Mouse (Mus musculus): Measurements from ENCODE around the gene Fbxl19. TPM values are rescaled to one million over a fixed set of nuclear protein-coding genes. Genes with fewer than 3 reads are reported as not detected.
"Not testable (repeated sequence)": the region's sequence is repeated elsewhere in the genome, so short reads cannot be mapped to it uniquely, and the experiment has no call there.

The Fbxl19 gene
- polyA plus RNA-seq, 1 experiment, result 37.2 TPM

- Histone ChIP-seq H3K4me3 (ENCODE audit: control insufficient read depth, low read depth, low read length) (no peak overlapping the region; the same call in 1 of the 2 replicates), H3K27me3 (ENCODE audit: control insufficient read depth, insufficient read depth, low read length) (no peaks in the 10 kb centered on the region), H3K4me1 (ENCODE audit: control insufficient read depth, insufficient read depth, low read length) (peaks cover 28% of the 10 kb centered on the region), H3K27ac (ENCODE audit: control insufficient read depth, insufficient read depth, low read depth, low read length) (no peak overlapping the region), H3K36me3 (ENCODE audit: control insufficient read depth, insufficient read depth, low read length) (no peaks in the 10 kb centered on the region)
- no peak for TF ChIP-seq POLR2A (IDR thresholded peaks at IDR 0.05; ENCODE audit: control insufficient read depth, low read depth, low read length)
- no peak for TF ChIP-seq CTCF (IDR thresholded peaks at IDR 0.05; ENCODE audit: control insufficient read depth, insufficient read depth, insufficient replicate concordance, low read depth, low read length)
These were observed 27.7 kb downstream of the Fbxl19 start for GRCm38 (mm10) chr7:127772080-127772479.

- peaks cover 23% of the 10 kb centered on the region for H3K4me1 ChIP-seq (ENCODE audit: control insufficient read depth, insufficient read depth, low read length)
- H3K36me3 ChIP-seq (ENCODE audit: control insufficient read depth, insufficient read depth, low read length), result no peaks in the 10 kb centered on the region
- no peak overlapping the region for H3K4me3 ChIP-seq (ENCODE audit: control insufficient read depth, low read depth, low read length)
- no peaks in the 10 kb centered on the region for H3K27me3 ChIP-seq (ENCODE audit: control insufficient read depth, insufficient read depth, low read length)
- TF ChIP-seq POLR2A (IDR thresholded peaks at IDR 0.05; ENCODE audit: control insufficient read depth, low read depth, low read length) (no peak), CTCF (IDR thresholded peaks at IDR 0.05; ENCODE audit: control insufficient read depth, insufficient read depth, insufficient replicate concordance, low read depth, low read length) (no peak)
- H3K27ac ChIP-seq (ENCODE audit: control insufficient read depth, insufficient read depth, low read depth, low read length), result no peak overlapping the region
These were observed 28.2 kb downstream of the Fbxl19 start for GRCm38 (mm10) chr7:127772557-127772956.

- Histone ChIP-seq H3K4me3 (ENCODE audit: control insufficient read depth, low read depth, low read length) (no peak overlapping the region), H3K27ac (ENCODE audit: control insufficient read depth, insufficient read depth, low read depth, low read length) (no peak overlapping the region), H3K4me1 (ENCODE audit: control insufficient read depth, insufficient read depth, low read length) (peaks cover 19% of the 10 kb centered on the region), H3K27me3 (ENCODE audit: control insufficient read depth, insufficient read depth, low read length) (no peaks in the 10 kb centered on the region), H3K36me3 (ENCODE audit: control insufficient read depth, insufficient read depth, low read length) (no peaks in the 10 kb centered on the region)
- no peak for TF ChIP-seq POLR2A (IDR thresholded peaks at IDR 0.05; ENCODE audit: control insufficient read depth, low read depth, low read length)
- TF ChIP-seq CTCF (IDR thresholded peaks at IDR 0.05; ENCODE audit: control insufficient read depth, insufficient read depth, insufficient replicate concordance, low read depth, low read length), result peak; percentile 58; the same call in 1 of the 2 replicates
These were observed 29.5 kb downstream of the Fbxl19 start for GRCm38 (mm10) chr7:127773664-127774384.

- Histone ChIP-seq H3K27ac (ENCODE audit: control insufficient read depth, insufficient read depth, low read depth, low read length) (peak overlapping the region; percentile 99), H3K4me3 (ENCODE audit: control insufficient read depth, low read depth, low read length) (peak overlapping the region; percentile 97), H3K4me1 (ENCODE audit: control insufficient read depth, insufficient read depth, low read length) (peaks cover 10% of the 10 kb centered on the region)
- H3K36me3 ChIP-seq (ENCODE audit: control insufficient read depth, insufficient read depth, low read length); H3K27me3 ChIP-seq (ENCODE audit: control insufficient read depth, insufficient read depth, low read length): not testable (repeated sequence)
These were observed 31.5 kb downstream of the Fbxl19 start for GRCm38 (mm10) chr7:127775837-127776236.

GRCm38 (mm10) chr7:127776426-127776825, 32.1 kb downstream of the Fbxl19 start, which contains the start of gene Setd1a:
TSS of gene Setd1a (plus strand) at chr7:127776670.
- TF ChIP-seq POLR2A (IDR thresholded peaks at IDR 0.05; ENCODE audit: control insufficient read depth, low read depth, low read length), result no peak; the same call in 1 of the 2 replicates
- TF ChIP-seq CTCF (IDR thresholded peaks at IDR 0.05; ENCODE audit: control insufficient read depth, insufficient read depth, insufficient replicate concordance, low read depth, low read length), result no peak
- Histone ChIP-seq H3K4me3 (ENCODE audit: control insufficient read depth, low read depth, low read length) (peak within 1 kb of the TSS; percentile 97), H3K27me3 (ENCODE audit: control insufficient read depth, insufficient read depth, low read length) (no peaks in the 10 kb centered on the region), H3K4me1 (ENCODE audit: control insufficient read depth, insufficient read depth, low read length) (peaks cover 8% of the 10 kb centered on the region), H3K27ac (ENCODE audit: control insufficient read depth, insufficient read depth, low read depth, low read length) (peak within 1 kb of the TSS; percentile 99), H3K36me3 (ENCODE audit: control insufficient read depth, insufficient read depth, low read length) (peaks cover 5% of the 10 kb centered on the region)

GRCm38 (mm10) chr7:127776878-127777473, 32.6 kb downstream of the Fbxl19 start:
- Histone ChIP-seq H3K4me3 (ENCODE audit: control insufficient read depth, low read depth, low read length) (peak overlapping the region; percentile 97), H3K36me3 (ENCODE audit: control insufficient read depth, insufficient read depth, low read length) (peaks cover 5% of the 10 kb centered on the region), H3K4me1 (ENCODE audit: control insufficient read depth, insufficient read depth, low read length) (peaks cover 7% of the 10 kb centered on the region), H3K27me3 (ENCODE audit: control insufficient read depth, insufficient read depth, low read length) (no peaks in the 10 kb centered on the region), H3K27ac (ENCODE audit: control insufficient read depth, insufficient read depth, low read depth, low read length) (peak overlapping the region; percentile 99)
- TF ChIP-seq POLR2A (IDR thresholded peaks at IDR 0.05; ENCODE audit: control insufficient read depth, low read depth, low read length), result peak; percentile 76; the same call in 1 of the 2 replicates
- TF ChIP-seq CTCF (IDR thresholded peaks at IDR 0.05; ENCODE audit: control insufficient read depth, insufficient read depth, insufficient replicate concordance, low read depth, low read length), result no peak

GRCm38 (mm10) chr7:127777474-127778266, 33.3 kb downstream of the Fbxl19 start:
- Histone ChIP-seq H3K36me3 (ENCODE audit: control insufficient read depth, insufficient read depth, low read length) (peaks cover 7% of the 10 kb centered on the region), H3K27ac (ENCODE audit: control insufficient read depth, insufficient read depth, low read depth, low read length) (peak overlapping the region; percentile 99)
- no peak for TF ChIP-seq CTCF (IDR thresholded peaks at IDR 0.05; ENCODE audit: control insufficient read depth, insufficient read depth, insufficient replicate concordance, low read depth, low read length)
- no peak for TF ChIP-seq POLR2A (IDR thresholded peaks at IDR 0.05; ENCODE audit: control insufficient read depth, low read depth, low read length)

More at GRCm38 (mm10) chr7:127777474-127778266, 33.3 kb downstream of the Fbxl19 start:
- Histone ChIP-seq H3K27me3 (ENCODE audit: control insufficient read depth, insufficient read depth, low read length) (no peaks in the 10 kb centered on the region), H3K4me1 (ENCODE audit: control insufficient read depth, insufficient read depth, low read length) (peaks cover 7% of the 10 kb centered on the region), H3K4me3 (ENCODE audit: control insufficient read depth, low read depth, low read length) (peak overlapping the region; percentile 97)
